Mouse (Mus musculus): ENCODE measurements at regions not wholly inside any gene's neighbourhood (a gene's known extent, or its start where the extent isn't known, plus 50 kb on each side); places are given as distances from the start of the nearest gene placed in this dataset.

GRCm38 (mm10) chr5:5916427-5916826 lies 167.3 kb upstream of the Steap1 start:
- TF ChIP-seq ZC3H11A (IDR thresholded peaks at IDR 0.05; ENCODE audit: borderline replicate concordance, low read depth, low read length) (no peak), MAFK (IDR thresholded peaks at IDR 0.05; ENCODE audit: insufficient read depth, low read depth, low read length) (no peak), HCFC1 (IDR thresholded peaks at IDR 0.05; ENCODE audit: borderline replicate concordance, insufficient read depth, low read length) (no peak)

All from ES-E14 (cell line).